Mouse (Mus musculus) urinary bladder, postnatal 10 days (tissue): ENCODE results near the gene Fzd7.
"Not testable (repeated sequence)": the region's sequence is repeated elsewhere in the genome, so short reads cannot be mapped to it uniquely, and the experiment has no call there.

ENCODE experiments used
- DNase-seq: peaks from one replicate; pipeline ENCODE4 v3.0.0; 2022; ENCODE audit warnings: low spot score

Fzd7 gene

DNA sequence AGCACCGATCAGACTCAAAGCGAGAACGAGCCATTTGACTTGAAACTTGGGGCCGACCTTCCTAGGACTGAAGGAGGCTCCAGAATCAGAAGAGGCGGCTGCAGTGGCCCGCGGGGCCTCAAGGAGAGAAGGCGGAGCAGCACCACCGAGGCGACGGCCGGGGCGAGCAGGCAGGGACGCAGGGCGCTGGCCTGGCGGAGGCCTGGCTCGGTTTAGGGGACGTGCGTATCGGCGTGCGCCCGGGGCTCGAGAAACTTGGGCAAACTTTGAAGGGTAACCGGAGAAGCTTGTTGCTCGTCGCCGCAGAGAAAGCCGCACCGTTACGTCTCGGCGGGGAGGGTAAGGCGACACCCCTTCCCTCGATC lies at the start of gene Fzd7:
TSS of gene Fzd7 (plus strand) at position 94 of the 365 bp plus-strand sequence.
- DNase-seq: no peak

DNA sequence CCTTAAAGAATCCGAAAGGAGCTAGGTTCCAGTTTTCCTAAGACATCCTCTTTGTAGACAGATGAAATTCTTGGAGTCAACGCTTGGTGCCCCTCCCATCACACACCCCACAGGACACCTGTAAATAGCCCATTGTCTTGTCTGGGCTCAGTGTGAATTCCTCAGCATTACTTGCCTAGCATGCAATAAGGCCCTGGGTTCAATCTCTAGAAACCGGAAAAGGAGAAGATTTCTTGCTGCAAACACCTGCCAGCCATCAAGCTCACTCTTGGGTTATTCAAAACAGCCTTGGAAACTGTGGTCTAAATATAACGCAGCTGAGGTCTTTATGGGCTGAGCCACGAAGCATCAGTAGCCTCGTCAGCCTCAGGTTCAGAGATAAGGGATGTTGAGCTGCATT lies 48.9 kb upstream of the Fzd7 start:
- DNase-seq: no peak

GRCm38 (mm10) chr1:59434071-59434470 lies 48.2 kb upstream of the Fzd7 start:
- DNase-seq: no peak

- DNase-seq: no peak
These were observed 47.0 kb upstream of the Fzd7 start for GRCm38 (mm10) chr1:59435270-59435669.

DNA sequence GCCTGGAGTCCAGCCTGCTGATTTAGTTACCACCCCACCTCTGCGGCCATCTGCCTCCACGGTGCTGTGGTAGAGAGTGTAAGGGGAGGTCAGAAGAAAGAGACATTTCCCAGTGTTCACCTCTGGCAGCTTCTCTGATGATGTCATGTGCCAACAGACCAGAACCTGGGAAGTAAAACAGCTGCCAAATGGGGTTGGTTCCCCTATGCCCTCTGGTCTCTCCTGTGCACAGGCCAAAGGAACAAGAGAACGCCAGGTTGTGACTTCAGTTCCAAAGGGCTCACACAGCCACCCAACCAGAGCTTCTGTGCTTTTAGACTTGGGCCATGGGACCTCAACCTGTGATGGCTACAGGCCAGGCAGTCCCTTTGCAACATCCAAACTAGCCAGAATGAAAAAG lies 45.9 kb upstream of the Fzd7 start:
- DNase-seq: no peak

DNA sequence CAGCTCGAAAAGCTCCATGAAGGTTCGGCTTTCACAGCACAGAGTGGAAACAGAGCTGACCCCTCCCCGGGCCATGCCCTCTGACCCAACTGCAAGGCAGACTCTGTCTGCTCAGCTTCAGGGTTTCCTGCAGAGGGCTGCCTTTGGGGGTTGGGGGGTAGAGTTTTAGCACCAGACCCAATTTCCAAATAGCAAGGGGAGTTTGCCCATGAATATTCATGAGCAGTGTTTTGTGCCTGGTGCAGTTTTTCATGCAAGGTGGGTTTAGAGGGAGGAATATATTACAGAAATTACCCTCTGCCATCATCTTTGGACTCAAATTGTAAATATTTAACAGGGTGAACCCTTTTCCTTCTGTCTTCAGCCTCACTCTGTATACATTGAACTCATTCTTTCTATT lies 44.3 kb upstream of the Fzd7 start:
- no peak for DNase-seq

GRCm38 (mm10) chr1:59438330-59438729 lies 43.9 kb upstream of the Fzd7 start:
- DNase-seq: no peak

- DNase-seq: no peak
These were observed 43.0 kb upstream of the Fzd7 start for GRCm38 (mm10) chr1:59439252-59439651.

DNA sequence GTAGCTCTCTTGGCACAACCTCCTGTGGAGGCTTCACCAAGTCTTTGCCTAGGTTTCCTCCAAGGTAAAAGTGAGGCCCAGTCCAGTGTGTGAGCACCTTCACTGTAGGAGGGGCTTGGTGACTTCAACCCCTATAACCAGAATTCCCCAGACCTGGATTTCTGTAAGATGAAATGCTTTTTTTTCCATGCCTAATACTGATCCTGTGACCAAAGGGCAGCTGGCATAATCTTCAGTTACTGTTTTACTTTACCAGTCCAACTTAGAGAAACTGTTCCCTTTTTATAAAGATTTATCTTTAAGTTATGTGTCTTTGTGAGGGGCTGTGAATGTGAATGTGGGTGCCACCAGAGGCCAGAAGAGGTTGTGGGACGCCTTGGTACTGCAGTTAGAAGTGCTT lies 42.3 kb upstream of the Fzd7 start:
- no peak for DNase-seq

- not testable (repeated sequence) for DNase-seq
These were observed 39.5 kb upstream of the Fzd7 start for GRCm38 (mm10) chr1:59442721-59443120.

DNA sequence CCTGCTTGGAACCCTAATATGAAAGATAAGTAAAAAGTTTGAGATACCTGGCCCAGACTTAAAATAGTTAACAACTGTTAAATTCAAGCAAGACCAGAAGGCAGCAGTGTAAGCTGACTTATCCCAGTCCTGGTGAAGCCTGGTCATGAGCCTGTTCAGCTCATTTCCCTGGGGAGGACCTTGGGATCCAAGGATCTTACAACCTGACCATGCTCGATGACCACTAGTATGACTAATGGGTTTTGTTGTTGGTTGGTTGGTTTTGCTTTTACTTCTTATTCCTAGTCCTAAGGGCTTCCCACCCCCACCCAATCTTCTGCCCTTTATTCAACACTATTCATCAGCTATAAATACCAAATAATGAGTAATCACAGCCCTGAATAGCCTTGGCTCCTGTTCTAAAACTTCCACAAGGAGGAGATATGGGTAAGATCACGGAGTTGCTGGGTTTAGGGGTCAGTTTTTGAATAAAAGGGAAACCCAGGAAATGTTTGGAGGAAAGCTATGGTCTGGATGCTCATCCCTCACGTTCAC lies 38.0 kb upstream of the Fzd7 start:
- no peak for DNase-seq

- no peak for DNase-seq
These were observed 37.0 kb upstream of the Fzd7 start for GRCm38 (mm10) chr1:59445242-59445641.

DNA sequence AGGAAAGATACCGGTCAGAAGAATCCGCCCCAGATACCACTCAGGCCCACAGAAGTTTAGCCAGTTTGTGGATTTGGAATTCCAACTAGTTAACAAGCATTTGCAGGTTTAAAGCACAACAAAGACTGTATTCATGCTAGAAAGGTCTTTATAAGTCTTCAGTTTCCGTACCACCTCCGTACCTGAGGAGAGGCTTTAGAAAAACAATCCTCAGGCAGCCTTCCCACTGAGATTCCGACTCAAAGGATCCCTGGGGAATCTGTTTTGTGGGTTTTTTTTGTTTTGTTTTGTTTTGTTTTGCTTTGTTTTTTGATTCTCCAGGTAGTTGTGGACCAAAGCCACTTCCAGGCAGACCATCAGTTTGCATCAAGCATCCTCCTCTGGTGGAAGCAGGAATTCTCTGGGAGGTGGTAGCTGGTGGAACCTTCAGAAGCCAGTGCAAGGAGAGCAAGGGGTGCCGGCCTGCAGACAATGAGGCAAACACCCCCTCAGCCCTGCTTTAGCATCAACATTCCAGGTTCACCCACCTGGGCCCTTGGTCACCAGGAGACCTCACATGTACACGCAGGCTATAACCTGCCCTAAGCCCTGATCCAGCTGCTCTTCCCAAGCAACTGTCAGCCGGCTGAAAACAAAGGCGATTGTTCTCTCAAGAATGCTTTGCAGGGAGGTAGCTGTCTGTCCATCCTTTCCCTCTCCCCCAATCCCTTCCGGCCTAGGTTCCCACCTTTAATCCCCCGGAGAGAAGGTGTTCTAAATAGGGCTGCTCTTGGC lies 33.5 kb upstream of the Fzd7 start:
- DNase-seq: no peak

DNA sequence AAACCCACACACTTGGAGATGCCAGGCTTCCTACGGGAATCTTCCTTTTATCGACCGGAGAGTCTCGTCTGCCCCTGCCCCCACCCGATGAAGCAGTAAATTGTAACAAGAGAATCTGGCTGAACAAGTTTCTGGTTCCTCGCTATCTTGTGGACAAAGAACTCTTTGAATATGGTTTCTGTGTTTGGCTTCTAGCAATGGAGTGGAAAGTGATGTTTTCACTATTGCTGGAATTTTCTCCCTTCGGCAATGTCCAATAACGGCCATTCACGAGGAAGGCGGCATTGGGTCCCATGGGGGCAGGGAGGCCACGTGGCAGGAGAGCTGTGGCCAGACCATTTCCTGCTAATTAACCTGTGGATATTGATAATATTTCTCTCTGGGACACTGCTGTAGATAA lies 32.8 kb upstream of the Fzd7 start:
- DNase-seq: no peak

DNA sequence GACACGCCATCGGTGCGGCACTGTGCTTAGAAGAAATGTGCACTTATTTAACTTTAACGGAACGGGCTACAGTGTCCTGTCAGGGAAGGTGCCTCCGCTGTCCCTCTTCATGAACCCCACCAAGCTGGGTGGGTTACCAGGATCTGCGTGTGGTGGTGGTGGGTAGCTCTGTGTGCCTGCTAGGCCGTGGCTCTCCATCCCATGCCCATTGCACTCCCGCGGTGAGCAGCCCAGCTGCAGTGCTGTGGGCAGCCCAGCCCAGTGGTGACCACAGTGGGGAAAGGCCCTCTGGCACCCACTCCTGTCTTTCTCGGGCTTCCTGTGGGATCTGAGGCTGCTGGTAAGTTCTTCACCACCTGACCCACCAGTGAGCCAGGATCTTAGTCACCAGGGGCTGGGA lies 31.3 kb upstream of the Fzd7 start:
- no peak for DNase-seq

DNA sequence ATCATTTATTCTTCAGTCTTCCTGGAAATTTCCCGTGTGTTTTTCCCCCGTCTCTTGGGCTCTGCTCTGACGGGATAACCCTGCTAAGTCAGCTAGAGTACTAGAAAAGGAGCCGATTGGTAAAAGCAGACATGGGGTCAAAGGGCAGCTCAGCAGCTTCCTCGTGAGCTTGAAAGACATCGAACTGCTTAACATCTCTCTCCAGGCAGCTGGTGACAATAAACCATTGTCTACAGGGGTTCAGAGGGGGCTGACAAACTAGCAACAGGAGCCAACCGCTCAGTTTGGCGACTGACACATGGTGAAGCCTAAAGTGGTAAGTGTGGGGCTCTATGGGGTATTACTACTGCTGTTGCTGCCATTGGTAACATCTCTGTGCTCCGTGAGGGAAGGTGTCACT lies 30.6 kb upstream of the Fzd7 start:
- DNase-seq: no peak

DNA sequence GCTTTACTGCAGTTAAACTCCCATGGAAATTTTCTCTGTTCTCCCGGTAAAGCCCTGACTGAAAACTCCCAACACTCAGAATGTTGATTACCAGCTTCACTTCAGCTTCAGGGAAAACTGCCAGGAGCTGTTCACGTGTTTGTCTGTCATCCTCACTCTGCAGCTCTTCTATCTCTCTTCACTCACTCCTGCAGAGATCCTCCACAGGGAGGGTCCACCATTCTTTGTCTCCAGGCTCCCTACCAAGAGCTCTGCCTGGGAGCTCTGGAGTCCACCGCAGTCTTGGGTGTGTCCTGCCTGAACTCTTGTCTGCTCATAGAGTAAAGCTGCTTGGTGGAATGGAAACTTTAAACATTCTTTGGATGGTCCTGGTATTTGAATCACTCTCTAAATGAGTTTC lies 25.4 kb upstream of the Fzd7 start:
- no peak for DNase-seq

GRCm38 (mm10) chr1:59457873-59458272 lies 24.4 kb upstream of the Fzd7 start:
- no peak for DNase-seq

DNA sequence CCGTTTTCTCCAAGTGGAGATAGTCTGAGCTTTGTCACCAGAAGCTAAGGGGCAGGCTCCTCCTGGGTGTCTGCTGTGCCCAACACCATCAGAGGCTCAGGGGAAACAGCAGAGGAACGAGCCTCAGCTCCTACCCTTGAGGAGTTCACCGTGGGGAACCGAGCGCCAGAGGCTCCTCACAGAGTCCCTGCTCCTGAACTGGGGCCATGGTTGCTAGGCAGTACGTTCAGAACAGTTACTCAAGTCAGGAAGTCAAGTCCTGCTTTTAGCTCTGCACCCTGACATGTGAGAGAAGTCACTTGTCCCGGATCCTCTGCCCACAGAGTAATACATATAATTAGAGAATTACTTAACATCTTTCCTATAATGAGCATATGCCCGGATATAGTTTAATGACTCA lies 23.3 kb upstream of the Fzd7 start:
- no peak for DNase-seq

- no peak for DNase-seq
These were observed 17.3 kb upstream of the Fzd7 start for GRCm38 (mm10) chr1:59464696-59465639.

DNA sequence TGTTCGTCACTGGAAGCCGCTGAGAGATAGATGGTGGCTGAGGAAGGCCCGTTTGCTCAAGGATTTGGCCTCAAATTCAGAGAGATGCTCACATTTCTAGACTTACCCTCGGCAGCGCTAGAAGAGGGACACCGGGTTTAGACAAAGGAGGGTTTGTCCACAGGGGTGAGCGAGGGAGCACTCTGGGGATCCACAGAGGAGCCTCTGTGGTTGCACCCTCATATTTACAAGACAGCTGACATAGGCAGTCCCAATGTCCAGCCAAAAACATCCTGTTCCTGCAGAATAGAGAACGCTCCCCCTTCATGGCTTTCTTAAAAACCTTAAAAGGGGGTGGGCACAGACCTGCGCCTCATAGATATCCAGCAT lies 16.6 kb upstream of the Fzd7 start:
- no peak for DNase-seq

GRCm38 (mm10) chr1:59469170-59469569 lies 13.1 kb upstream of the Fzd7 start:
- no peak for DNase-seq

DNA sequence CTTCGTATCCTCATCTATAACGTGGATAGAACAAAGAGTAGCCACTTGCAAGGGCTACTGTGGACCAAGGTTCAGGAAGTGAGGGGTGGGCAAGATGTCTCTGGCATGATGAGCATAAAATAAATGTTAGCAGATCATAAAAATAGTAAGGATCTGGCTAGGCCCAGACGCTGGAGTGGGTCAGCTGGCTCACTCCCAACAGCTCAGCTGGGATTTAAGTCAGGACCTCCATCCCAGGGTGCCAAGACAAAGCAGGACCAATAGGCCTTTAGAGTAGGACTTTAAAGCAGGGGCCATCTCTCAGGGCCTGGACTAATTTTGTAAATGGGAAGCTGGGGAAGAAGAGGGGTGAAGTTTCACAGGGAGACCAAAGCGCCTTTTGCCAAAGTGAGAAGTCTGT lies 11.5 kb upstream of the Fzd7 start:
- DNase-seq: no peak
